Mouse (Mus musculus) fibroblast of lung, adult 2 months (primary cell): ENCODE results near the gene Iars.

Source experiments
- DNase-seq: peaks from one replicate; pipeline ENCODE4 v3.0.0-alpha.2; 2011; ENCODE audit warnings: low read depth

The Iars gene

GRCm38 (mm10) chr13:49681351-49682232, at the start of gene Iars:
Gene Iars, plus strand, starts transcription at chr13:49682100.
- peak; percentile 96 for DNase-seq

- DNase-seq: no peak
Observed at GRCm38 (mm10) chr13:49639965-49640364, 41.9 kb upstream of the Iars start.

DNA sequence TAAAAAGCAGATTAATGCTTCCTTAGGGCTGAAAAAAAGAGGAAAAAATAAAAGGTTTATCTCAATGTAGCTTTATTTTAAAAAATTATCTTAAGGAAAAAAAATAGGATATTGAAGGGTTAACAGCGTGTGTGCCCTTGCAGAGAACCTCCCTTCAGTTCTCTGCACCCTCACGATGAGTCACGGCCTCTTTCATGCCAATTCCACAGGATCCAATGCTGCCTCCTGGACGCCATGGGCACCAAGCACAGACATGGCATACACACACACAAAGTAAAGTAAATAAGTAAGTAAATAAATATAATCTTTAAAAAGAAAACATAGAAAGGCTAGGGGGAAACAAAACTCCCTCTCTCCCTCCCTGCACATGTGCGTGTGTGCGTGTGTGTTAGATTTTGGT, 39.2 kb upstream of the Iars start:
- DNase-seq: peak; percentile 27

DNA sequence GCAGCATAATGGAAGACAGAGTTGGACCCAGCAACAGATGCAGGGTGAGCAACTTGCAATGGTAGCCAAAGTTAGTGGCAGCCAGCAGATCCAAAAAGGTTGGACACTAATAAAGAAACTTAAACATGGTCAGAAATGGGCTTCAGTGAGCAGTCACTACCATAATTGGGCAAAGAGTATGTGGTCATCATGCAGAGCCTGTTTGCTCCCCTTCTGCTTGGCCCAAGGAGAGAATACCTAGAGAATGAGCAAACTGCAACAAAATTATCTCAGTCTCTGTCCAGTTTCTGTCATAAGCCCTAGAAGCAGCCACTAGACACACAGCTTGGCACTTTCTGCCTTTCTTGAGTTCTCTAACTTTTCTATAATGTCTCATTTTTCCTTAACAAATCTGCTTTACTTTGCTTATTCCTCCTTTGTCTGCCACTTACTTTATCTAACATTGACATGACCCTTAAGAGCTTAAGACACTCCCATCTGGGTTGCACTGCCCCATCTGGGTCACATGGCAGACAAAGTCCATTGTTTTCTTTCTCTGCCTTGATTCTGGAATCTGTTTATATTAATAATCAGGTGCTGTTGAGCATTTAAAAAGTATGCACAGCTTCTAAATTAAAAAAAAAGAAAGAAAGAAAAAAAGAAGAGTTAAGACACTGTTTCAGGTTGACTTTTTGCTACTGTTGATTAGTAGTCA, 38.1 kb upstream of the Iars start:
- no peak for DNase-seq

DNA sequence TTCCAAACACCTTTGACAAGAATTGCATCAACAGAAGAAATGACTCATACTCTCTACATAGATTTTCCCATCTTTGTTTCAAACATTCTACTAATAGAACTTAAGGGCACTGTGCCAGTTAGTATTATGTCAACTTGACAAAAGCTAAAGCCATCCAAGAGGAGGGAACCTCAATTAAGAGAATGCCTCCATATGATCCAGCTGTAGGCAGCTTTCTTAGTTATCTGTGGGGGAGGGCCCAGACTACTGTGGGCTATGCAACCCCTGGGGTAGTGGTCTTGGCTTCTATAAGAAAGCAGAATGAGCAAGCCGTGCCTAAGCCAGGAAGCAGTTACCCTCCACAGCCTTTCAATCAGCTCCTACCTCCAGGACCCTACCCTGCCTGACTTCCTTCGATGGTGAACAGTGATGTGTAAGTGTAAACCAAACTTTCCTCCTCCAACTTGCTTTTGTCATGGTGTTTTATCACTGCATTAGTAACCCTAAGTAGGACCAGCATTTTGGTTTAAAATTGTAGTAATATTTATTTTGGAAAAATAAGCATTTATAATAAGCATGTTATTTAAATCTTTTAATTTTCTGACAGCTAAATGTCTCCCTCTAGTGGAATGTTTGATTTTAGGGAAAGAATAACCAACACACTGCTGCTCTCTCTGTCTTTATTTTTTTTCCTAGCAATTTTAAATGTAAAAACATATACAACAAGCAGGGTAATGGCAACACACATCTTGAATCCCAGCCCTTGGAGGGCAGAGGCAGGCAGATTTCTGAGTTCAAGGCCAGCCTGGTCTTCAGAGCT, 37.0 kb upstream of the Iars start:
- DNase-seq: peak; percentile 36

GRCm38 (mm10) chr13:49646019-49646418, 35.9 kb upstream of the Iars start:
- no peak for DNase-seq

DNA sequence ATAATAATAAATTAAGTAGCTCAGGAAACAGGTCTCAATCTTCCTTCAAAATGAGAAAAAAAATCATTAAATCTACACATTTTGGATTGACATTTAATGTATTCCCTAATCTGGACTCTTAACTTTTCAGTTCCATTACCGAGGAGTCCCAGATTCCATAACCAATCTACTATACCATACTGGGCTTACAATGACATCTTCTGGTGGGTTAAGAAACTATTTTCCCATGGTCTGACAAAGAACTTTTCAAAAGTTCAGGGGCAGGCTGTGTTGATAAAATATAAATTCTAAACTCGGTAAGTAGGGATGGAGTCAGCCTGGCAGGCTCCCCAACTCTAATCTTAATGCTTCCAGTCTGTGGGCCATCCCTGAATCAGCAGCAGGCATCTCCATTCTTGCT, 30.8 kb upstream of the Iars start:
- DNase-seq: no peak

DNA sequence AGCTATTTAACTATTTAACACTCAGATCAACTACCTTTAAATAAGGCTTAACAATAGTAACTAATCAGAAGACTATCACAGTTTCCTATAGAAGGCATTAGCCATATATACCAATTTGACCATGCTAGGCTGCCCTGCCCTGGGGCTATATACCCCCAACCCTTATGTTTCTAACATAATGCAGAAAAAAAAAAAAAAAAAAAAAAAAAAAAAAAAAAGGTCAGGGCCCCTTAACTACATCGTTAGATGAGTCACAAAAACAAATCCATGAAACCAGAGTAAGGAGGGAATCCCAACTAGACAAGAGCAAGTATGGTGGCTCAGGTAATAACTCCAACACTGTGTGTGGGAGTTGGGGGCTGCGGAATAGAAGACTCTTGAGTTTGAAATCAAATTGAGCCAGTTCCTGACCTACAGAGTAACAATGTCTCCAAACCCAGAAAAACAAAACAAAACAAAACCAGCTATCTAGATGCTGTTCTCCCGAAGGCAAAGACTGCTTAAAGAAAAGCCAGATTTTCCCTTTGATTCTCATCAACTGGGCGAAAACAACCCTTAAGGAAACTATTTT, 30.0 kb upstream of the Iars start:
- DNase-seq: no peak

DNA sequence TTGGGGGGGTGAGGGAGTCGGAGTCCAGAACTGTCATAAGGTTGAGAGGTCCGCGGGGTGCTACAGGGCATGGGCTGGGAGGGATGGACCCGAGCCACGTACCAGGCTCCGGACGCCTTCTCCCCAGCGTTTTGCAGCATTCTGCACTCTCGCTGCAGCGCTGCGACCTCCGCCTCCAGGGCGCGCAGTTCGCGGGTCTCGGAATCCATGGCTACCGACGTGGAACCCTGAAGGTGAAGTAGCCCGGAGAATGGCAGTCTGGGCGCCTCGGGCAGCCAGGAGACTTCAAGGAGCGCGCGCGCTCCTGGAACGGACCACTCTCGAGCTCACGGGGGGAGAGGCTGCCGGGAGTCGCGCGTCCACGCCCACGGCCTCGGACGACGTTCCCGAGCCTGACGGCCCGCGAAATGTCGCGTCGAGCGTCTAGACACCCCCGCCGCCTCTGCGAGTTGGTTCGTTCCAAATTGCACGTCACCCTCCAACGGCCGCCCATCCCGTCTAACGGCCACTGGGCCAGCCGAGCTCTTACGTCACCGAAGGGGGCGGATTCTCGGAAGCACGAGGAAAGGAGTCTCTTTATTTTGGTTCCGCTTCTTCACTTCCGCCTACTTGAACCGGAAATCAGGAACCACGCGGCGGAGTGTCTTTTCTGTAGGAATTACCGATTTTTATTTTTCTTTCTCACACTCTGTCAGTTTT, 29.3 kb upstream of the Iars start, which contains the start of the genes Cenpp and Nol8:
Cenpp (minus strand) TSS at position 305 of the 699 bp plus-strand sequence.
Nol8 (plus strand) TSS at position 598 of the 699 bp plus-strand sequence.
- DNase-seq: peak; percentile 97

- DNase-seq: no peak
Observed at GRCm38 (mm10) chr13:49653180-49653541, 28.7 kb upstream of the Iars start.

DNA sequence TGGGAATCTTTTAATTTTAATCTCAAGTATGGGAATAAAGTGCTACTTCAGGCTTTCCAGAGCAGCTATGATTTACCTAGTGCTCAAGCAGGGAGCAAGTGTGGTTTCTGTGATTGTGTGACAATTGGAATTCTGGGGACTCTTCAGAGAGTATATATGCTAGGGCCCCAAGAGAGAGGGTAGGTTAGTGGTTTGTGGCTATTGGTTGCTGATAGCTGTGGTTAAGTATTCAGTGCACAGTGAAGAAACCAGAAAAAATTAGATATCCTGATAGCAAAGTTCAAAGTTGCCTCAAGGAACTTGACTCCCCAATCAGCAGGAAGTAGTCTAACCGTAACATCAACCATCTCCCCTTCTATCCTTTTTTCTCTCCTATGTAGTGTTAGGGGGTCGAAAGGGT, 4.1 kb upstream of the Iars start:
- no peak for DNase-seq

DNA sequence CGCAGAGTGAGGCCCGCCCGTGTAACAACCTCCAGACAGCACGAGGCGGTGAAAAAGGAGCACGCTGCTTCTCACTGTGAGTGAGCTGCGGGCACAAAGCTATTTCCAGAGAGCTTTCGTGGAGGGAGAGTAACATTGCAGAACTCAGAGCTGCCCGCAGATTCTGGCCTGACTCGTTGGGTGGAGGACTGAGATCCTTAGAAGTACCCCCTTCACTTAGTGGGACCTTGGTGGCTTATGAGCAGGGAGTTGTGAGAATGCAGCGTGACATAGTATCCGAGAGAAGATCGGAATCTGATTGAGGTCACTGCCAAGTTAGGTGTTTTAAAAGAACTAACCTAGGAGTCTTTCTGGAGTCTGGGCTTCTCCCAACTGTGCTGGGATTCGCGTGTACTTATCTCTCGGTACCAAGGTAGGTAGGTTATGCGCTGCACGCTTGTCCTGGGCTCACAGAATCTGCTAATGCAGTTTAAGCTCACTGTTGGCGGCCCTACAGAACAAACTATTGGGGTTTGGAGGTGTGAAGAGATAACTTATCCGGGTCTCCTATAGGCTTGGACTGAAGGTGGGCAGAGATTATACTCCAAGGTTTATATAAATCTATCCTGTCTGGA, 440 bp downstream of the Iars start:
- DNase-seq: no peak

GRCm38 (mm10) chr13:49684266-49684665, 2.4 kb downstream of the Iars start:
- DNase-seq: no peak

GRCm38 (mm10) chr13:49691056-49691455, 9.2 kb downstream of the Iars start:
- no peak for DNase-seq

DNA sequence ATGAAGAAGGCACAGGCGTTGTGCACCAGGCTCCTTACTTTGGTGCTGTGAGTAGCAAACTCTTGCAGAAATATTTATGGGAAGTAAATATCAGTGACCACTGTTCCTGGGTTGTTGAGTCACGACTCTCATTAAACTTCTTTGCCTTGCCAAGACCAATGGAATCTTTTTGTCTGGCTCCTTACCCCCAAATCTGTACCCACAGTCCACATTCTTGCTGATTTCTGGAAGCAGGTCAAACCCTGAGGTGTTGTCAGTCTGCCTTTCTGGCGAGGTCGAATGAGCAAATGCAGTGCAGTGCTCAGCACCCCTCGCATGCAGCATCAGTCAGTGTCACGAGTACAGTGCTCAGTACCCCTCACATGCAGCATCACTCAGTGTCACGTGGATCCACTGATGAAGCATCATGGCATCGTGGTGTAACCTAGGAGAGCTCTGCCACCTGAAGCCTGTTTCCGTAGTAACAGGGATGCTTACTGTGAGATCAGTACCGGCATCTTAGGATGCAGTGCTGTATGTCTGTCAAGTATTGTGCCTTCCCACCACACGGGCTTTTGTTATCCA, 21.4 kb downstream of the Iars start:
- peak; percentile 81 for DNase-seq

DNA sequence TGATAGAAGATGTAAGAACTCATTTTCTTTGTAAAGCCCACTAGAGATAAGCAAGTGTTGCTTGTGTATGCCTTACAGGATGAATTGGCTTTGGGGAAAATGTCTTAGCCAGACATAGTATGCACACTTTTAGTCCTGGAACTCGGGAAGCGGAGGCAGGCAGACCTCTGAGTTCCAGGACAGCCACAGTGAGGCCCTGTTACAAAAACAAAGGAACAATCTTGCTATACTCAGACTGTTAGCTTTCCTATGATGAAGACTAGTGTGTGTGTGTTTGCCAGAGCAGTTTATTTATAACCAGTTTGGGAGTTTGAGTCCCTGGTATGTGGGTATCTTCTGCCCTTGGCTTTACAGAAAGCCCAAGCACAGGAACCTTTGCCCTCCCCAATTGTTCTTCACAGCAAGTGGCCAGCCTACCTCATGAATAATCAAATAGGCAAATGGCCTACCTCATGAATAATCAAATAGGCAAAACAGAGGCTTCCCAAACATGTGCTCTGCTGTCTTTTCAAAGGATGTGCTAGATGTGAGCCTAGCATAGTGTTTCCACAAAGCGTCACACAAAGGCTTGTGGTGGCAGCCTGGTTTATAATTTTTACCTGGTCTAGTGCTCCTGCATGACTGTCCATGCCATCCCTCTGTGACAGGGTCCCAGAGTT, 24.3 kb downstream of the Iars start:
- no peak for DNase-seq

GRCm38 (mm10) chr13:49708311-49708710, 26.4 kb downstream of the Iars start:
- no peak for DNase-seq

DNA sequence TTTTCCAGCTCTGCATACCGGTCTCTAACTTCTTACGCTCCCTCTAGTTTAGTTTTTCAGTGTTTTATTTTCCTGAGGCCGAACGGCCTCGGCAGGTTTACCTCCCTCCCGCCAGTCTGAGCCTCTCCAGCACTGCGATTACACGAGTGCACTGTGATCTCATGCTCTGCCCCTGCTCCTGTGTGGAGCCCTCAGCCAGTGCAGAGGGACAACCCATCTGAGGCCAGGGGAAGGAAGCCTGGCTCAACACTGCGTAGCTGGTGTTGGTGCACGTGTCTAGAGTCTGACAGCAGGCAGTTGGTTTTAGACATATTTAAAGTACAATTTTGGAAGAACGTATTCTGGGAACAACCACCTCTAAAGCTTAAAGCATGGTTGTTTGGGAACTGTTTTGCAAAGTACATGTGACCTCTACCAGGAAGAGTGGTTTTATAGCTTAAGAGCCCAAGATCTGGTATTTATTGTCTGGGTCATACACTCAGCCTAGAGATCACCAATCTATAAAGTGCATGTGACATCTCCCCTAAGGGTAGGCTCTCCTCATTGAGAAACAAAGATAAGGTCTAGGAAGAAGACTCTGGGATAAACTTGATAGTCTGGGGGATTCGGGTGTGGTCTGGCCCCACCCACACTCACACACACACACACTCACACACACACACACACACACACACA, 30.3 kb downstream of the Iars start:
- DNase-seq: no peak

DNA sequence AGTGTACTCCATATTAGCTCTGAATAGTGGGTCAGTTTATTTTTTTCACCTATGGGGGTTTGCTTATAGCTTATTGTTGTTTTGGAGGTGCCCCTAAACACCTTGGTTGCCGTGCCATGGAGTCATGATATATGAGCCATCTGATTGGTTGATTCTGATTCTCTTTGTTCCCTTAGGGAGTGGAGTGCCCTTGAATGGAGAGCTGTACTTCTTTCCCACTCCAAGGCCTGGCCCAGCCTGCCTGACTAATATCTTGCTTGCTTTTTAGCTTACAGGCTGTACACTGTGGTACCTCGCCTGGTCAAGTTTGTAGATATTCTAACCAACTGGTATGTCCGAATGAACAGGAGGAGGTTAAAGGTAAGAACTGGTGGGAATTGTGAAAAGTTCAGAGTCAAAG, 37.4 kb downstream of the Iars start:
- DNase-seq: no peak

DNA sequence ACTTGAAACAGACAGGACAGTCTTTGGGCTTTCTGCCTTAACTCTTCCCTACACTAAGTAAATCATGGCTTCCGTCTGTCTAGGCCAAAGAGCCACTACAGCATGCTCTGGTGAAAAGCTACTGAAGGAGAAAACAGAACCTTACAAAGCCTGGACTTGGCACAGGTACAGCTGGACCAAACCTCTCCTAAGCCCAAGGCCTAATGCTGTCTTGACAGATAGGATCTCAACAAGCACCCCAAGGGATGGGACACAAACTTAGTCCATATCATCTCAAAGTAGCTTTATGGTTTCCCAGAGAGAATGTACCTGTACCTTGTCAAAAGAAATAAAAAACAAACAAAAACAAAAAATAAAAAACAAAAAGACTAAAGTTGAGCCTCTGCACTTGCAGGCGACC, 54.5 kb downstream of the Iars start:
- DNase-seq: no peak
